Mouse (Mus musculus): ENCODE measurements around the gene Olfr881. TPM values are rescaled to one million over a fixed set of nuclear protein-coding genes. Genes with fewer than 3 reads are reported as not detected.

The Olfr881 gene
- 0.29 TPM for polyA plus RNA-seq (2017; shearing (Covaris generic))

GRCm38 (mm10) chr9:37991525-37991924 is at the start of gene Olfr881:
Olfr881 (plus strand) TSS chr9:37991825.

GRCm38 (mm10) chr9:38025508-38025907 is 33.9 kb downstream of the Olfr881 start, which contains the start of gene Olfr883:
Olfr883 (plus strand) TSS chr9:38025808.

Other genes with a start within 250 kb of the Olfr881 start
- gene Olfr874, start 246.7 kb upstream of the Olfr881 start, polyA plus RNA-seq (2017; shearing (Covaris generic)): not detected
- gene Olfr875, start 220.0 kb upstream of the Olfr881 start, polyA plus RNA-seq (2017; shearing (Covaris generic)): not detected
- 0.62 TPM for gene Olfr876, start 188.8 kb upstream of the Olfr881 start, polyA plus RNA-seq (2017; shearing (Covaris generic))
- gene Olfr877, start 137.6 kb upstream of the Olfr881 start, polyA plus RNA-seq (2017; shearing (Covaris generic)): 0.13 TPM
- gene Olfr145, start 95.1 kb upstream of the Olfr881 start, polyA plus RNA-seq (2017; shearing (Covaris generic)): 0.15 TPM
- 0.26 TPM for gene Olfr878, start 74.0 kb upstream of the Olfr881 start, polyA plus RNA-seq (2017; shearing (Covaris generic))
- not detected for gene Olfr883, start 34.0 kb downstream of the Olfr881 start, polyA plus RNA-seq (2017; shearing (Covaris generic))
- gene Olfr884, start 54.7 kb downstream of the Olfr881 start, polyA plus RNA-seq (2017; shearing (Covaris generic)): not detected
- not detected for gene Olfr885, start 69.5 kb downstream of the Olfr881 start, polyA plus RNA-seq (2017; shearing (Covaris generic))
- gene Olfr887, start 92.2 kb downstream of the Olfr881 start, polyA plus RNA-seq (2017; shearing (Covaris generic)): 0.56 TPM
- not detected for gene Olfr888, start 116.3 kb downstream of the Olfr881 start, polyA plus RNA-seq (2017; shearing (Covaris generic))
- gene Olfr889, start 123.4 kb downstream of the Olfr881 start, polyA plus RNA-seq (2017; shearing (Covaris generic)): not detected
- 0.55 TPM for gene Olfr890, start 150.7 kb downstream of the Olfr881 start, polyA plus RNA-seq (2017; shearing (Covaris generic))
- not detected for gene Olfr891, start 189.0 kb downstream of the Olfr881 start, polyA plus RNA-seq (2017; shearing (Covaris generic))
- gene Olfr893, start 216.5 kb downstream of the Olfr881 start, polyA plus RNA-seq (2017; shearing (Covaris generic)): not detected
- gene Olfr894, start 226.2 kb downstream of the Olfr881 start, polyA plus RNA-seq (2017; shearing (Covaris generic)): not detected

All from effector memory CD4-positive, alpha-beta T cell, adult 7 months (primary cell).